Mouse (Mus musculus) midbrain, embryonic 13.5 days (tissue): ENCODE measurements at regions not wholly inside any gene's neighbourhood (a gene's known extent, or its start where the extent isn't known, plus 50 kb on each side); places are given as distances from the start of the nearest gene placed in this dataset. TPM values are rescaled to one million over a fixed set of nuclear protein-coding genes. Genes with fewer than 3 reads are reported as not detected.

Experiments
- microRNA-seq: library from miRNA; unstranded; fragments of <30 nt; microRNA quantifications from one replicate; pipeline ENCODE4, GENCODE M21; 2016

Small RNAs in the stretch of these regions (microRNA-seq; reads per million reads assigned to microRNA genes)
- not detected for gene Gm27628
